8 mouse cellular contexts compared by ENCODE assay signal in the genomic region with DNA sequence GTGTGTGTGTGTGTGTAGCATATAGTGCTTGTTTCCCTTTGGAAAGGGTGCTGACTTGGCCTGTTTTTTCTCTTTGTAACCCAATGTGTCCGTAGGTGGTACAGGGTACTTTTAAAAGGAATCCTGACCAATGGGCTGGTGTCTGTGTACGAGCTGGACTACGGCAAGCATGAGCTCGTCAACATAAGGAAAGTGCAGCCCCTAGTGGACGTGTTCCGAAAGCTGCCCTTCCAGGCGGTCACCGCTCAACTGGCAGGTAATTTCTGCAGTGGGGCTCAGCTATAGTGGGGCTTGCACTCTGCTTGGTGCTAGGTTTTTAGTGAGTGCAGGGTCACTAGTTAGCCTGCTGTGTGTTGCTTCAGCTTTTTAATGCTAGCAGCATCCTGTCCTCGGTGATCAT. TPM values are rescaled to one million over a fixed set of nuclear protein-coding genes. Genes with fewer than 3 reads are reported as not detected.
DNase-seq lines count a peak whose midpoint lies in the region; ATAC-seq and TF ChIP-seq lines count a peak whose summit lies in the region.

No protein-coding gene starts in this region.

- H3K9me3 ChIP-seq in kidney, embryonic 15.5 days (replicated peaks), result no peaks in the 10 kb centered on the region
- H3K9me3 ChIP-seq in lung, embryonic 16.5 days (ENCODE audit: control insufficient read depth, low read length), result no peaks in the 10 kb centered on the region

- TF ChIP-seq POLR2A in kidney, adult 2 months (IDR thresholded peaks at IDR 0.05; ENCODE audit: low read depth, low read length), result no peak
- TF ChIP-seq POLR2A in cortical plate, adult 2 months (IDR thresholded peaks at IDR 0.05; ENCODE audit: extremely low read depth, insufficient read depth, low read length), result no peak

- H3K4me1 ChIP-seq in kidney, adult 2 months (ENCODE audit: control insufficient read depth, insufficient read depth, low read length), result no peaks in the 10 kb centered on the region
- 0 out of 2 replicates have a peak, but pooled peaks cover 6% of the 10 kb centered on the region for H3K4me1 ChIP-seq in kidney, embryonic 15.5 days
- H3K4me1 ChIP-seq in cortical plate, adult 2 months (ENCODE audit: control insufficient read depth, insufficient read depth, low read length), result no peaks in the 10 kb centered on the region
- no peaks in the 10 kb centered on the region for H3K4me1 ChIP-seq in lung, embryonic 16.5 days (replicated peaks; ENCODE audit: control insufficient read depth, insufficient read depth, low read length)

- no peak; the same call in 1 of the 2 replicates for TF ChIP-seq CTCF in kidney, adult 2 months (conservative IDR thresholded peaks at IDR 0.05; ENCODE audit: insufficient read depth, insufficient read length, low read depth, low read length)
- TF ChIP-seq CTCF in cortical plate, adult 2 months (IDR thresholded peaks at IDR 0.05; ENCODE audit: extremely low read depth, insufficient read depth, low read length), result peak; percentile 33; the same call in 1 of the 2 replicates

- H3K9ac ChIP-seq in kidney, embryonic 15.5 days, result no peak overlapping the region
- H3K9ac ChIP-seq in lung, embryonic 16.5 days (ENCODE audit: low read length), result no peak overlapping the region

- H3K4me2 ChIP-seq in kidney, embryonic 15.5 days, result no peak overlapping the region
- no peak overlapping the region for H3K4me2 ChIP-seq in lung, embryonic 16.5 days (ENCODE audit: low read depth, low read length)

- H3K4me3 ChIP-seq in kidney, adult 2 months (ENCODE audit: insufficient read depth, low read depth, low read length), result no peak overlapping the region
- H3K4me3 ChIP-seq in kidney, embryonic 15.5 days (replicated peaks), result no peak overlapping the region
- H3K4me3 ChIP-seq in cortical plate, adult 2 months (ENCODE audit: insufficient read depth, low read length), result no peak overlapping the region
- H3K4me3 ChIP-seq in lung, embryonic 16.5 days (ENCODE audit: low read length), result no peak overlapping the region

- 42% methylated on average over 9 of the region's 9 CpGs for WGBS in kidney, adult 2 months
- 43% methylated on average over 9 of the region's 9 CpGs for WGBS in kidney, embryonic 15.5 days
- 40% methylated on average over 8 of the region's 9 CpGs for WGBS in lung, embryonic 16.5 days

- ATAC-seq in kidney, embryonic 15.5 days (replicated peaks; ENCODE audit: low FRiP score), result no peak; the same call in 1 of the 2 replicates
- ATAC-seq in lung, embryonic 16.5 days (ENCODE audit: low read depth), result 0 out of 2 replicates have a peak, but pooled peaks have one; percentile 39
- ATAC-seq in megakaryocyte-erythroid progenitor cell, adult 5-6 weeks (replicated peaks; ENCODE audit: low FRiP score, low TSS enrichment, poor library complexity, severe bottlenecking), result no peak

- no peak overlapping the region for H3K27ac ChIP-seq in kidney, adult 2 months (ENCODE audit: insufficient read depth, low read depth, low read length)
- no peak overlapping the region for H3K27ac ChIP-seq in kidney, embryonic 15.5 days
- H3K27ac ChIP-seq in cortical plate, adult 2 months (ENCODE audit: insufficient read depth, low read length), result no peak overlapping the region
- no peak overlapping the region for H3K27ac ChIP-seq in lung, embryonic 16.5 days (ENCODE audit: low read length)

- no peaks in the 10 kb centered on the region for H3K36me3 ChIP-seq in kidney, adult 2 months (ENCODE audit: control insufficient read depth, insufficient read depth, low read length)
- H3K36me3 ChIP-seq in kidney, embryonic 15.5 days, result no peaks in the 10 kb centered on the region
- H3K36me3 ChIP-seq in lung, embryonic 16.5 days (ENCODE audit: control insufficient read depth, insufficient read depth, low read length), result no peaks in the 10 kb centered on the region

- peak; percentile 17 for DNase-seq in adrenal gland, postnatal 25 days
- DNase-seq in adrenal gland, adult 8-10 months, result no peak
- DNase-seq in kidney, adult 2 months, result peak; percentile 28
- no peak for DNase-seq in frontal cortex, postnatal 14 days (ENCODE audit: low spot score in 2 of 2)

- H3K27me3 ChIP-seq in kidney, adult 2 months (replicated peaks; ENCODE audit: control insufficient read depth, insufficient read depth, low read length), result no peaks in the 10 kb centered on the region
- H3K27me3 ChIP-seq in kidney, embryonic 15.5 days, result no peaks in the 10 kb centered on the region
- no peaks in the 10 kb centered on the region for H3K27me3 ChIP-seq in lung, embryonic 16.5 days (ENCODE audit: control insufficient read depth, insufficient read depth, low read depth, low read length)

RNA-seq across cellular contexts. Expression of a gene that starts 9.2 kb away (rescaled TPM):
- total RNA-seq in adrenal gland, postnatal 25 days (2021), result 2.1 and 5.2 TPM in 2 replicates
- 10 to 100 TPM in 2 of 4 experiments, 1 to 10 TPM in 2; 4.5 to 14.8 (median 9.2) TPM for total RNA-seq in adrenal gland, adult 8-10 months (2022)
- 0.80 and 2.3 TPM in 2 replicates for polyA plus RNA-seq in kidney, adult 2 months (2012; rRNA removed)
- polyA plus RNA-seq in kidney, embryonic 15.5 days (2015; fragmentation: Nextera tagmentation; extraction: Ambion mirVana), result 8.2 TPM in 2 replicates
- polyA plus RNA-seq in cortical plate, adult 2 months (2012; rRNA removed), result 48.2 and 50.9 TPM in 2 replicates
- 10.8 and 11.4 TPM in 2 replicates for polyA plus RNA-seq in lung, embryonic 16.5 days (2015; fragmentation: Nextera tagmentation; extraction: Ambion mirVana)
- 0.39 and 0.40 TPM in 2 replicates for total RNA-seq in megakaryocyte-erythroid progenitor cell, adult 5-6 weeks (2014; fragmentation: Nextera tagmentation)
- 1.3 TPM in 1 of 2 replicates, not detected in the other for total RNA-seq in megakaryocyte-erythroid progenitor cell, adult 5-6 weeks (2017)

Comparison
In these comparisons a context has a peak if more than half of its experiments do, and no peak if none do; other contexts are left out.
1. DNase-seq: peak in adrenal gland, postnatal 25 days (single experiment) and kidney, adult 2 months (single experiment); none in adrenal gland, adult 8-10 months (single experiment) and frontal cortex, postnatal 14 days (0 of 2).